Mouse (Mus musculus): Measurements from ENCODE around the gene Slc25a33.

GRCm38 (mm10) chr4:149705941-149706340 lies 68.1 kb downstream of the Slc25a33 start:
- TF ChIP-seq POLR2A (IDR thresholded peaks at IDR 0.05; ENCODE audit: control insufficient read depth, extremely low read depth, insufficient read depth, low read length, poor library complexity) = no peak
- no peak for TF ChIP-seq CTCF (IDR thresholded peaks at IDR 0.05; ENCODE audit: borderline replicate concordance, control insufficient read depth, extremely low read depth, insufficient read depth, low read length, poor library complexity)

Measured in thymus, adult 2 months (tissue).